Mouse (Mus musculus) midbrain, embryonic 14.5 days (tissue): Measurements from ENCODE around the gene Pitpnc1. TPM values are rescaled to one million over a fixed set of nuclear protein-coding genes. Genes with fewer than 3 reads are reported as not detected.
A peak's percentile ranks its signal among the peaks of the same experiment; 100 is the strongest.

Experiments
- ATAC-seq: fragments of 200-750 bp; cut with Nextera tagmentation; 2 replicates; pipeline ENCODE4 v1.8.0; 2017; ENCODE audit warnings: moderate number of reproducible peaks, moderate library complexity; ENCODE audit not compliant: low FRiP score, low TSS enrichment
- DNase-seq: peaks from one replicate; pipeline ENCODE4 v3.0.0-alpha.2; 2015
- H3K27ac ChIP-seq: fragments of 300-500 bp; sonication (generic); replicated peaks from 2 replicates; pipeline ENCODE4 v1.5.1; 2014; ENCODE audit warnings: mild to moderate bottlenecking, low read depth, low read length, moderate library complexity
- H3K27me3 ChIP-seq: fragments of 300-500 bp; sonication (generic); 2 replicates; pipeline ENCODE4 v1.6.1; 2014; ENCODE audit warnings: low read length, control low read depth, mixed read lengths; ENCODE audit not compliant: control insufficient read depth, insufficient read depth
- H3K36me3 ChIP-seq: fragments of 300-500 bp; sonication (generic); 2 replicates; pipeline ENCODE4 v1.6.1; 2014; ENCODE audit warnings: low read length, control low read depth; ENCODE audit not compliant: control insufficient read depth, insufficient read depth
- H3K4me1 ChIP-seq: fragments of 300-500 bp; sonication (generic); 2 replicates; pipeline ENCODE4 v1.6.1; 2014; ENCODE audit warnings: mild to moderate bottlenecking, antibody characterized with exemption, low read length, control low read depth; ENCODE audit not compliant: control insufficient read depth, insufficient read depth
- H3K4me2 ChIP-seq: fragments of 300-500 bp; sonication (generic); 2 replicates; pipeline ENCODE4 v1.6.1; 2014; ENCODE audit warnings: mild to moderate bottlenecking, low read length, moderate library complexity
- H3K4me3 ChIP-seq: fragments of 300-500 bp; sonication (generic); replicated peaks from 2 replicates; pipeline ENCODE4 v1.5.1; 2014; ENCODE audit warnings: low read depth, low read length
- H3K9ac ChIP-seq: fragments of 300-500 bp; sonication (generic); replicated peaks from 2 replicates; pipeline ENCODE4 v1.6.1; 2014; ENCODE audit warnings: mild to moderate bottlenecking, low read length, moderate library complexity
- H3K9me3 ChIP-seq: fragments of 300-500 bp; sonication (generic); 2 replicates; pipeline ENCODE4 v1.6.1; 2016; ENCODE audit warnings: low read length, control low read depth, mixed read lengths; ENCODE audit not compliant: control insufficient read depth
- WGBS: fragments of 180-500 bp; shearing (Covaris S2); extraction: QIAGEN DNeasy Blood & Tissue Kit; methylation state at CpG from one replicate; pipeline ENCODE4 v1.1.7; 2014; 5-methylcytosine and 5-hydroxymethylcytosine counted together
- polyA plus RNA-seq: library from polyadenylated mRNA; unstranded; fragments of >200 nt; fragmentation: Nextera tagmentation; extraction: Ambion mirVana; gene quantifications from 2 replicates; pipeline ENCODE4 v1.2.1, GENCODE M21; 2014

The Pitpnc1 gene
- polyA plus RNA-seq, 1 experiment from 2014 or later, result 42.1 TPM

GRCm38 (mm10) chr11:107369661-107370060 lies 100.8 kb downstream of the Pitpnc1 start:
- H3K4me2 ChIP-seq, result no peak overlapping the region
- H3K9me3 ChIP-seq, result no peaks in the 10 kb centered on the region
- DNase-seq, result no peak
- no peak overlapping the region for H3K27ac ChIP-seq
- H3K4me1 ChIP-seq, result no peaks in the 10 kb centered on the region
- no peaks in the 10 kb centered on the region for H3K27me3 ChIP-seq
- 97% methylated on average over 6 of the region's 6 CpGs for WGBS
- no peak overlapping the region for H3K4me3 ChIP-seq
- no peak for ATAC-seq
- no peaks in the 10 kb centered on the region for H3K36me3 ChIP-seq
- H3K9ac ChIP-seq, result no peak overlapping the region

GRCm38 (mm10) chr11:107365938-107366712 lies 104.4 kb downstream of the Pitpnc1 start:
- Histone ChIP-seq H3K27ac (no peak overlapping the region), H3K9ac (no peak overlapping the region), H3K36me3 (no peaks in the 10 kb centered on the region), H3K27me3 (no peaks in the 10 kb centered on the region), H3K9me3 (no peaks in the 10 kb centered on the region), H3K4me1 (no peaks in the 10 kb centered on the region), H3K4me2 (no peak overlapping the region), H3K4me3 (no peak overlapping the region)
- DNase-seq, result no peak
- 81% methylated on average over 13 of the region's 13 CpGs for WGBS
- no peak for ATAC-seq

- no peaks in the 10 kb centered on the region for H3K36me3 ChIP-seq
- no peak overlapping the region for H3K4me2 ChIP-seq
- DNase-seq (no peak), ATAC-seq (no peak)
- H3K9me3 ChIP-seq, result no peaks in the 10 kb centered on the region
- H3K27me3 ChIP-seq, result no peaks in the 10 kb centered on the region
- H3K4me1 ChIP-seq, result peaks cover 13% of the 10 kb centered on the region
- WGBS, result 60% methylated on average over 5 of the region's 5 CpGs
- no peak overlapping the region for H3K4me3 ChIP-seq
- H3K27ac ChIP-seq, result 0 out of 2 replicates have a peak overlapping the region, but pooled peaks have one; percentile 8
- H3K9ac ChIP-seq, result no peak overlapping the region
These were observed 111.8 kb downstream of the Pitpnc1 start for GRCm38 (mm10) chr11:107358695-107359094.

GRCm38 (mm10) chr11:107356224-107356623 lies 114.3 kb downstream of the Pitpnc1 start:
- H3K27ac ChIP-seq, result 0 out of 2 replicates have a peak overlapping the region, but pooled peaks have one; percentile 1
- no peak overlapping the region for H3K4me3 ChIP-seq
- no peaks in the 10 kb centered on the region for H3K27me3 ChIP-seq
- no peaks in the 10 kb centered on the region for H3K9me3 ChIP-seq
- 40% methylated on average over 7 of the region's 7 CpGs for WGBS
- ATAC-seq (no peak), DNase-seq (no peak)
- H3K36me3 ChIP-seq, result no peaks in the 10 kb centered on the region
- peaks cover 13% of the 10 kb centered on the region for H3K4me1 ChIP-seq
- H3K9ac ChIP-seq, result no peak overlapping the region
- no peak overlapping the region for H3K4me2 ChIP-seq

GRCm38 (mm10) chr11:107355526-107355925 lies 115.0 kb downstream of the Pitpnc1 start:
- WGBS, result 39% methylated on average over 3 of the region's 3 CpGs
- no peaks in the 10 kb centered on the region for H3K9me3 ChIP-seq
- no peak overlapping the region for H3K4me3 ChIP-seq
- ATAC-seq, result no peak
- no peak overlapping the region for H3K4me2 ChIP-seq
- H3K27ac ChIP-seq, result 0 out of 2 replicates have a peak overlapping the region, but pooled peaks have one; percentile 1
- no peak for DNase-seq
- H3K36me3 ChIP-seq, result no peaks in the 10 kb centered on the region
- no peaks in the 10 kb centered on the region for H3K27me3 ChIP-seq
- no peak overlapping the region for H3K9ac ChIP-seq
- H3K4me1 ChIP-seq, result peaks cover 13% of the 10 kb centered on the region

GRCm38 (mm10) chr11:107354499-107355143 lies 115.9 kb downstream of the Pitpnc1 start:
- 94% methylated on average over 8 of the region's 8 CpGs for WGBS
- H3K4me3 ChIP-seq, result no peak overlapping the region
- DNase-seq (no peak), ATAC-seq (no peak)
- no peak overlapping the region for H3K27ac ChIP-seq
- H3K27me3 ChIP-seq, result no peaks in the 10 kb centered on the region
- no peak overlapping the region for H3K9ac ChIP-seq
- H3K4me2 ChIP-seq, result no peak overlapping the region
- no peaks in the 10 kb centered on the region for H3K9me3 ChIP-seq
- H3K36me3 ChIP-seq, result no peaks in the 10 kb centered on the region
- peaks cover 13% of the 10 kb centered on the region for H3K4me1 ChIP-seq

GRCm38 (mm10) chr11:107352596-107352995 lies 117.9 kb downstream of the Pitpnc1 start:
- Histone ChIP-seq H3K4me1 (peaks cover 13% of the 10 kb centered on the region), H3K27ac (no peak overlapping the region), H3K9me3 (no peaks in the 10 kb centered on the region), H3K27me3 (no peaks in the 10 kb centered on the region), H3K9ac (no peak overlapping the region), H3K4me2 (no peak overlapping the region), H3K36me3 (no peaks in the 10 kb centered on the region), H3K4me3 (no peak overlapping the region)
- DNase-seq (no peak), ATAC-seq (no peak)
- whole genome bisulfite sequencing, result 10% methylated on average over 7 of the region's 7 CpGs

- no peaks in the 10 kb centered on the region for H3K36me3 ChIP-seq
- H3K27me3 ChIP-seq, result no peaks in the 10 kb centered on the region
- H3K4me3 ChIP-seq, result no peak overlapping the region
- no peak overlapping the region for H3K27ac ChIP-seq
- DNase-seq (no peak), ATAC-seq (no peak)
- H3K9me3 ChIP-seq, result no peaks in the 10 kb centered on the region
- WGBS, result 85% methylated on average over 7 of the region's 7 CpGs
- H3K9ac ChIP-seq, result no peak overlapping the region
- no peak overlapping the region for H3K4me2 ChIP-seq
- H3K4me1 ChIP-seq, result 0 out of 2 replicates have a peak, but pooled peaks cover 3% of the 10 kb centered on the region
These were observed 120.7 kb downstream of the Pitpnc1 start for GRCm38 (mm10) chr11:107349756-107350155.

- DNase-seq (no peak), ATAC-seq (no peak)
- no peak overlapping the region for H3K4me2 ChIP-seq
- H3K27ac ChIP-seq, result no peak overlapping the region
- no peaks in the 10 kb centered on the region for H3K36me3 ChIP-seq
- no peak overlapping the region for H3K4me3 ChIP-seq
- no peaks in the 10 kb centered on the region for H3K9me3 ChIP-seq
- H3K9ac ChIP-seq, result no peak overlapping the region
- WGBS, result 69% methylated on average over 4 of the region's 4 CpGs
- no peaks in the 10 kb centered on the region for H3K27me3 ChIP-seq
- peaks cover 10% of the 10 kb centered on the region for H3K4me1 ChIP-seq
These were observed 127.5 kb downstream of the Pitpnc1 start for GRCm38 (mm10) chr11:107343031-107343430.
